Mouse (Mus musculus) lung, postnatal 25 days (tissue): Measurements from ENCODE around the gene Erc2.

Experiments
- DNase-seq: peaks from one replicate; pipeline ENCODE4 v3.0.0; 2022; ENCODE audit warnings: low spot score

Gene Erc2

DNA sequence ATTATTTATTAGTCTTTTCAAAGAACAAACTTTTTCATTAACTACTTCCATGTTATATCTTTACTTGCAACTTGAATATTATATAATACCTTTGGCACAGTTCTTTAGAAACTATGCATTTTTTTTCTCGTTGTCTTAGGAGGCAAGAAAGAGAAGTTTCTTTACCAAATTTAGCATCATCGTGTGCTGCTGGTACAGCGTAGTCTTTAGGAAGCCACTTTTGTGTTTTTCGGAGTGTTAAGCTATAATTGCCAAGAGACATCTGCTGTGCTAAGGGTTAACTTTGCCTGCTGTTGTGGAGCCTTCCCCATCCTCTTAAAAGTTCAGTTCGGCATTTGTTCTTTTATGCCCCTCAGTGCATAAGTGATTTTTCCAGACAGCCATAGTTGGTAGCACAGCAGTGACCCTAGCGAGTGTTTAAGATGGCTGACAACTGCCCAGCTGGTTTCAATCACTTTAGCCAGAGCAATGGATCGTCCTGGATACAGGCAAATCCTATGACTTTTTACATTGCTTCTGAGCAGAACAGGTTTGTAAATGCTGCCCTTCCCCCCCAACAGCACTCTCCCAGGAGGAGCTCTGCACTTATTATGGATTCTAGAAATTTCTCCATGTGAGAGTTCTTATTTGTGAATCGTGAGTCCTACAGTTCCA is 570.6 kb downstream of the Erc2 start:
- no peak for DNase-seq

GRCm38 (mm10) chr14:28203874-28204273 is 581.6 kb downstream of the Erc2 start:
- DNase-seq = no peak

DNA sequence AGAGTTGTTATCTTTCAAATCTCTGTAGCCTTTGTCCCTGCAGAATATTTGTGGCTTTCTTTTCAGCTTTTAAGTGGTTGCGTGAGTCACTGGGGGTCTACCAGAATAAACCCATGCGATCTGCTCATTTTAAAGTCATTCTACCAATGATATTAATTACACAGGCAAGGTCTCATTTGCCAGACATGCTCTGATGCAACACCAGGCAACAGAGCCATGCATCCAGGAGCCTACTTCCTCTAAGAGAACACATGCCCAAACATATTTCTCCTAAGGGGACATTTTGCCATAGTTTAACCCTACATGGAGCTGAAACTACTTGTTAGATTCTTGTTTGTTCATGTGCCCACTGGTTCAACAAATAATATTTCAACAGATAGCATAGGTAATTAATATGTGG is 584.1 kb downstream of the Erc2 start:
- DNase-seq = no peak

- no peak for DNase-seq
Measured at GRCm38 (mm10) chr14:28225550-28225949, 603.3 kb downstream of the Erc2 start.

DNA sequence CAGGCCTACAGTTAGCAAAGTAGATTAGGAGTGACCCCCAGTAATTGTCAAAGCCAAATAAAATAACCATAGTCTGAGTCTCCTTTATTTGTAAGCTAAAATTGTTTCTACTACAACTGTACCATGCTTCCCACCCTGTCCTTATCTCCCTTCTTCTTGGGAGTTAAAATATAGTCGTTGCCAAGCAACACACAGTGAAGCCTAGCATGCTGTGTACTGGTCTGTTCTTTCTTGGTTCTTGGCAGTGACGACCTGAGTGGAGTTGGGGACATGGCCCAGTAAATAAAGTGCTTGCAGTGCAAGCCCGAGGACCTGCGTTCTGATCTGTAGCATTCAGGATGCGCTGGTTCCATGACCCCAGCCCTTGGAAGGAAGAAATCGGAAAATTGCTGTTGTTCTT is 608.3 kb downstream of the Erc2 start:
- no peak for DNase-seq

DNA sequence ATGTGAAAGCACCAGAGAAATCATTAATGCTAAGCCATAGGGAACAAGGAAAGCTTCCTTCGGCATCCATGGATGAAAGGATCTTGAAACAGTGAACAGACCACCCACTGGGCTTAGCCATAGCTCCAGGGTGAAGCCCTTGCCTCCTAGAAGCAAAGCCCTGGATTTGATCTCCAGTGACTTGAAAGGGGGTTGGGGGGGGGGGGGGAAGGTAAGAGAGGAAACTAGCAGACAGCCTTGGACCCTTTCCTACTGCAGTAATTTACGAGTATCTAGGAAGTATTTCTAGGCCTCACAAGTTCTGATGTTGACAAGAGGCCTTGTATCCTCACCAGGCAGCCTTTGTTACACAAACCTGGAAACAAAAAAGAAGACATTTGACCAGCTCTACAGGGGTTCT is 609.0 kb downstream of the Erc2 start:
- DNase-seq = no peak

- DNase-seq = no peak
Measured at GRCm38 (mm10) chr14:28238336-28239048, 616.3 kb downstream of the Erc2 start.

GRCm38 (mm10) chr14:28240111-28240510 is 617.9 kb downstream of the Erc2 start:
- no peak for DNase-seq

GRCm38 (mm10) chr14:28242743-28243142 is 620.5 kb downstream of the Erc2 start:
- no peak for DNase-seq

- no peak for DNase-seq
Measured at GRCm38 (mm10) chr14:28243474-28243873, 621.2 kb downstream of the Erc2 start.

- DNase-seq = no peak
Measured at GRCm38 (mm10) chr14:28262706-28263105, 640.5 kb downstream of the Erc2 start.

DNA sequence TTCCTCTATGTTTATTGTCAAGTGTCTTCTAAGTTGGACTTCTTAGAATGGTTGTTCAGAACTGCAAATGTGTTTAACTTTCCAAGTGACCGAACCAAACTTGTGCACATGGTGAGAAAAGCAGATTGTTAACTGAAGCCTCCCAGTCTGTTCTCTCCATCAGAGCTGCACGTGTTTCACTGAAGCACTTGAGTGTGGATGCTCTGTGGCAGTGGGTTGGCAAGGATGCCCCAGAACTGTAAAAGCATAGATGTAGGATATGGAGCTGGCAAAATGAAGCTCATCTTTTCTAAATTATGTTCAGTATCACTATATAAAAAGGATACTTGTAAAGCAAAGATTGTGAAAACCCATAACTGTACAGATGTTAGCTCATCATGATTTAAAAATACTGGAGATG is 645.1 kb downstream of the Erc2 start:
- no peak for DNase-seq

DNA sequence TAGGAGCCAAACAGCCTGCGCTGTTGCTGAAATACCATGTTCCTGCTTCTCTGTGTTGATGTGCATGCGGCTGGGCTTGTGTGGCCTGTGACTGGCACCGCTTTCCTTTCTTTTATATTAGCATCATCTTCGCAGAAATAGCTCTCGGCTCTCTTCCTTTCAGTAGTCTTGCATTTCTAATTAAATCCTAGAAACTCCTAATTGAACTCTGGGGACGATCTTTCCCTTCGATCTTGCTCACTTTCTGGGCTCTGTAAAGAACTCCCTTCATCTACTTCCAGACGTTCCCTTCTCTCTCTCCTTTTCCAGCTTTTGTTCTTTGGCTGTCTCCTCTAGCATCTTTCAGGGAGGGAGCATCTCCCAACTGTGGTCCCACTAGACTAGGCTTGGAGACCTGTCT is 649.6 kb downstream of the Erc2 start:
- no peak for DNase-seq

DNA sequence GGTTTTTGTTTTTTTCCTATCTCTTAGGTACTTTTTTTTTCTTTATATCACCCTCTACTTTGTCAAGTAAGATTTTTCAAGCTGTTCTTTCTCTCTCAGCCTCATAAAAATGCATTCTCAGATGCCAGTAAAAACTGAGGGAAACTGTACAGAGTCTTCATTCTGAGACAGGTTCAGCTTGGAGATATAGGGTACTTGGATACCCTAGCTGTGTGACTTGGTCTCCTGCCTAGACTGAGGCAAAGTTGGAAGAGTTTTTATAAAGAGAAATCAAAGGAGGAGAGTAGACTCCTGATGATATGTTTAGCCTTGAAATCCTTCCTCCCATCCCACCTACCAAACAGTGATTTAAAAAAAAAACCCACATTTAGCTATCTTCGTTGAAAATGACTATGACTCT is 651.4 kb downstream of the Erc2 start:
- DNase-seq = no peak

DNA sequence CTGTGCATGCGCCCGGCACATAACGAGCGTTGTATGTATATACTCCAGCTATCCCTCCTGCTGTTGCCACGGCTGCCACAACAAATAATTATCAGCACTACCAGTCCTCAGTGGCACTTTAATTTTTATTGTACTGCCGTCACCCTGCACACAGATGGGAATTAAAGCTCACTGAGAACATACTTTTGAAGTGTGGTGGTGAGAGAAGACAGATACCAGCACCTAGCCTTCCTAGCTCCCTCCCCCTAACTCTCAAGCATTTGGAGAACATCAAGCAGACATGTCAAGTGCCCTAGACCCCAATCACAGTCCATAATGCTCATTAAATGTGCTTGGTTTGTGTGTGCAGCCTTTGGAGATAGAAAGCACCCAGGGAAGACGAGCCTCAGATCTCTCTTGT is 652.6 kb downstream of the Erc2 start:
- no peak for DNase-seq

GRCm38 (mm10) chr14:28278951-28279350 is 656.7 kb downstream of the Erc2 start:
- no peak for DNase-seq

DNA sequence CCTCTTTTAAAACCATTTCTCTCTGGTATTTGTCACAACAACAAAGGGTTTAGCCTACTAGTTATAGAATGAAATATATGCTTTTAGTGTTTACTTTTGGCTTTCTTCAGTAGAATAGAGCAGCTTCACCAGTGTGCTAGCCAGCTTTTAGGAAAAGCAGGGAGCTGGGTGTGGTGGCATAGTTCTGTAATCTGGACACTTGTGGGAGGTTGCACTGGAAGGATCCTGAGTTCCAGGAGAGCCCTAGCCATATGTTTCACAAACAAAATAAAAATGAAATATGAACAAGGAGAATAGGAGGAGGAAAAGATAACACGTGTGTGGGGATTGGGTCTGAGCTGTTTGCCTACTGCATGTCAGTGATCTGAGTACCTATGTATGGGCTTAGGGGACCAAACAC is 658.1 kb downstream of the Erc2 start:
- DNase-seq = no peak

DNA sequence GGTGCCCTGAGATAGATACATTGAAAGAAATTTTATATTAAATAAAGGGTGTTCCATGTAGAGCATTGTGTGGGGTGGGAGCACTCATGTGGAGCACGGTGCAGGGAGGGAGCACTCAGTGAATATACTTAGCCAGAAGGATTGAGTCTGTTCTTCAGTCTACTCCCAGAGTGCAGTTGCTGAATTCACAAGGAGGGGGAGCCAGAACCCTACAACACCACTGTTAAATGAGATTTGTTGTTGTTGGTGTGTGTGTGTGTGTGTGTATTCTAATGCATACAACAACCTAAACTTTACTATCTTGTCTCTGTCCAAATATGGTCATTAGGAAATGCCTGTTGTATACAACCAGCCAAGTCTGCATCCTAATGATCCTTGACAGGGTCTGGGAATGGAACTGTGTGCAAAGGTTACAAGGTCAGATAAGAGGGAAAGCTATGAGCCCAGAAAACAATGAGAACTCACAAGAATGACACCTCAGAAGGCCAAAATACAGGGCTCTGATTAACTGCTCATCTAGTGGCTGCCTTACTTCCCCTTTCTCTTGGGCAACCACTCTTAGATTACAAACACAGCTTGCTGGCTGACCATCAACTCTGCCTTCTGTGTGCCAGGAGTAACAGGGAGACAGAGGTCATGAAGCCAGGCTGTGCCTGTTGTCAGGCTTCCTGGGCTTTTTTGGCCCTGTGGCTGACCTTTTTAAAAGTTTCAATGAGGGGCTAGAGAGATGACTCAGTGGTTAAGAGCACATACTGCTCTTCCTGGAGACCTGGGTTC is 661.3 kb downstream of the Erc2 start:
- peak; percentile 14 for DNase-seq

DNA sequence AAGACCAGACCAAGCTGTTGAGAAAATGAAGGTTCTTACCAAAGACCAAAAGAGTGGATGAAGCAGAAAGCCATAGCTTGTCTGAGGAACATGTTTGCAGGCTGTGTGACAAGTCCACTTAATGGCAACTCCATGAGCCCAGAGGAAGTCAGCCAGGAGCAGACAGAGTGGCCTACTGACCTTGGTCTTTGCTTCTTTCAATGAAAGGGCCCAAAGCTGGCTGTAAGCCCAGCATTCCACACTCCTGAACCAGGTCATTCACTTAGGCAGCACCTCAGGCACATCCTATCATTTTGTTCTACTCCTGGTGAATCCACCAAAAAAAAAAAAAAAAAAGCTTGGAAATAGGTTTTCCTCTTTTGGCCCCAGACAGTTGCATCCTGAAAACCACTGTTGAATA is 664.3 kb downstream of the Erc2 start:
- DNase-seq = no peak

GRCm38 (mm10) chr14:28288196-28288595 is 666.0 kb downstream of the Erc2 start:
- DNase-seq = no peak

DNA sequence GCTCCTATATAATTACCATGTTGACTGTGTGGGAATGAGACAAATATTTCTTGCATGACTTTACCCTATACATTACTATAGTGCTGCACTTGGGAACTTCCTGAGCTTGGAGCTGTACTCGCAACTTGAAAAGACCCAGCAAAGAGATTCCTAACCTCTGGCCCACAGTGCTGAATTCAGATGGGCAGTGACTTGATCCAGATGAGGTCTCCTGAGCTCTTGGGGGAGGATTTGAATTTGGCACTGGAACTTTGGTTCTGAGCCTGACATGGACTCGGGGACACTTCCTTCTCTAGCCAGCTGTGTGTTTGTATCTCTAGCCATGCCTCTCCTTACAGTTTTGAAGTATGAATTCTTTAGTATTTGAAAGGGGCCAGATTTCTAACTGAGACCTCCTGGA is 666.7 kb downstream of the Erc2 start:
- no peak for DNase-seq

DNA sequence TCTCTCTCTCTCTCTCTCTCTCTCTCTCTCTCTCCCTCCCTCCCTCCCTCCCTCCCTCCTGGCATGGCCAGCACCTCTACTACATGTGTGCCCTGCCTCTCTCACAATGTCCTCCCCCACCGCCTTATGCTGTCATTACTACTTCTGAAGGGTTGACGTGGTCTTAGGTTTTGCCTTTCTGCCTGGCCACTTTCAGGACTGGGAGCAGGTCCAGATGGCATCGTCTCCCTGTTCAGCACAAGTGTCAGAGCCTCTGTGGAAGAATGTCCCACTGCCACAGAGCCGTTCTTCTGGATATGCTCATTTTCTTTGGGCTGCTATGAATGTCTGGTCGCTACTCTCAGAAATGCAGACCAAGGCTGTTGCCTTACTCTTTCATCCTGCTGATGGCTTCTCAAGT is 671.7 kb downstream of the Erc2 start:
- DNase-seq = no peak

DNA sequence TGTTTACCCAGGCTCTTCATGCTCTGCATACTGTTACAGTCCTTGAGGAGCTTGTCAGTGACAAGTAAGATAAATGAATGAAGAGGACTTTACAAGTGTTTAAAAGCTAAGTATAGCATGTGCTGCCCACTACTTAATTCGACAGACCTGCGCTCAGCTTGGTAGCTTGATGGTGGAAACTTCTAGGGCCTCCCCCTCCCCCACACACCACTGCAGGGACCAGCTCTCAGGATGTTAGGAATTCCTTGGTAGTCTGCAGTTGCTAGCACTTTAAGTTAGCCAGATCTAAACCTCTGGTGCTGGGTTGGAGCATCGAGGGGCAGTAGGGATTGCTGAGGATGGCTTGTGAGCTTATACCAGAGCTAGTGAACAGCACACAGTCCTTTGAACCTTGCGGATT is 672.9 kb downstream of the Erc2 start:
- DNase-seq = no peak
